Mouse (Mus musculus) brain, embryonic 14.5 days (tissue): ENCODE measurements at regions not wholly inside any gene's neighbourhood (a gene's known extent, or its start where the extent isn't known, plus 50 kb on each side); places are given as distances from the start of the nearest gene placed in this dataset.

Source experiments
- CTCF ChIP-seq: fragments of 200-500 bp; IDR thresholded peaks from 2 replicates; pipeline ENCODE4 v1.5.1; 2012; ENCODE audit warnings: inconsistent platforms, mild to moderate bottlenecking, moderate library complexity, borderline replicate concordance; ENCODE audit not compliant: insufficient read depth, insufficient read length; ENCODE audit errors: extremely low read depth
- POLR2A ChIP-seq: fragments of 200-500 bp; IDR thresholded peaks from 2 replicates; pipeline ENCODE4 v1.6.1; 2012; ENCODE audit warnings: mild to moderate bottlenecking, inconsistent platforms, borderline replicate concordance; ENCODE audit not compliant: poor library complexity, insufficient read depth, insufficient read length, severe bottlenecking; ENCODE audit errors: extremely low read depth

GRCm38 (mm10) chr2:148334555-148334954 is 60.6 kb upstream of the Sstr4 start:
- TF ChIP-seq CTCF = no peak
- no peak for TF ChIP-seq POLR2A
